Mouse (Mus musculus): ENCODE measurements around the gene Kcnv2. TPM values are rescaled to one million over a fixed set of nuclear protein-coding genes. Genes with fewer than 3 reads are reported as not detected.

The Kcnv2 gene
- polyA plus RNA-seq, 1 experiment from 2014 or later, result 0.05 TPM

GRCm38 (mm10) chr19:27316313-27317258 lies 5.8 kb upstream of the Kcnv2 start:
- no peaks in the 10 kb centered on the region for H3K36me3 ChIP-seq (ENCODE audit: control insufficient read depth, insufficient read depth, low read length)
- no peak for ATAC-seq (ENCODE audit: low FRiP score)
- 87% methylated on average over 10 of the region's 10 CpGs for WGBS
- no peak overlapping the region for H3K27ac ChIP-seq (ENCODE audit: low read depth, low read length)
- H3K9me3 ChIP-seq (ENCODE audit: control insufficient read depth, low read length), result no peaks in the 10 kb centered on the region
- H3K9ac ChIP-seq (ENCODE audit: low read depth, low read length), result no peak overlapping the region
- H3K4me1 ChIP-seq (replicated peaks; ENCODE audit: control insufficient read depth, insufficient read depth, low read length), result no peaks in the 10 kb centered on the region
- H3K4me3 ChIP-seq (ENCODE audit: low read depth, low read length), result no peak overlapping the region
- H3K4me2 ChIP-seq (replicated peaks; ENCODE audit: low read depth, low read length), result no peak overlapping the region
- DNase-seq (ENCODE audit: low spot score), result no peak
- H3K27me3 ChIP-seq (ENCODE audit: control insufficient read depth, insufficient read depth, low read length), result no peaks in the 10 kb centered on the region

GRCm38 (mm10) chr19:27317337-27317736 lies 5.1 kb upstream of the Kcnv2 start:
- ATAC-seq (ENCODE audit: low FRiP score) (no peak), DNase-seq (ENCODE audit: low spot score) (peak; percentile 22)
- H3K4me1 ChIP-seq (replicated peaks; ENCODE audit: control insufficient read depth, insufficient read depth, low read length), result no peaks in the 10 kb centered on the region
- no peak overlapping the region for H3K27ac ChIP-seq (ENCODE audit: low read depth, low read length)
- no peak overlapping the region for H3K4me2 ChIP-seq (replicated peaks; ENCODE audit: low read depth, low read length)
- H3K9ac ChIP-seq (ENCODE audit: low read depth, low read length), result no peak overlapping the region
- H3K9me3 ChIP-seq (ENCODE audit: control insufficient read depth, low read length), result no peaks in the 10 kb centered on the region
- H3K4me3 ChIP-seq (ENCODE audit: low read depth, low read length), result no peak overlapping the region
- H3K36me3 ChIP-seq (ENCODE audit: control insufficient read depth, insufficient read depth, low read length), result no peaks in the 10 kb centered on the region
- 57% methylated on average over 5 of the region's 5 CpGs for WGBS
- H3K27me3 ChIP-seq (ENCODE audit: control insufficient read depth, insufficient read depth, low read length), result no peaks in the 10 kb centered on the region

DNA sequence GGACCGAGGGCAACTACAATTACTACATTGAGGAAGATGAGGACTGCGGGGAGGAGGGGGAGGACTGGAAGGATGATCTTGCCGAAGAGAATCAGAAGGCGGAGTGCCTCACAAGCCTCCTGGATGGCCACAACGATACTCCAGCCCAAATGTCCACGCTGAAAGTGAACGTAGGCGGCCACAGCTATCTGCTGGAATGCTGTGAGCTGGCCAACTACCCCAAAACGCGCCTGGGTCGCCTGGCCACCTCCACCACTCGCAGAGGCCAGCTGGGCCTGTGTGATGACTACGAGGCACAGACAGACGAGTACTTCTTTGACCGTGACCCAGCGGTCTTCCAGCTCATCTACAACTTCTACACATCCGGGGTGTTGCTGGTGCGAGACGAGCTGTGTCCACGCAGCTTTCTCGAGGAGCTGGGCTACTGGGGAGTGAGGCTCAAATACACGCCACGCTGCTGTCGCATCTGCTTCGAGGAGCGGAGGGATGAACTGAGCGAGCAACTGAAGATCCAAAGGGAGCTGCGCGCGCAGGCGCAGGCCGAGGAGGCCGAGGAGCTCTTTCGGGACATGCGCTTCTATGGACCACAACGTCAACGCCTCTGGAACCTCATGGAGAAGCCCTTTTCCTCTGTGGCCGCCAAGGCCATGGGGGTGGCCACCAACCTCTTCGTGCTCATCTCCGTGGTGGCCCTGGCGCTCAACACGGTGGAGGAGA lies 681 bp downstream of the Kcnv2 start:
- Histone ChIP-seq H3K27ac (ENCODE audit: low read depth, low read length) (no peak overlapping the region), H3K9me3 (ENCODE audit: control insufficient read depth, low read length) (no peaks in the 10 kb centered on the region), H3K36me3 (ENCODE audit: control insufficient read depth, insufficient read depth, low read length) (no peaks in the 10 kb centered on the region), H3K4me1 (replicated peaks; ENCODE audit: control insufficient read depth, insufficient read depth, low read length) (no peaks in the 10 kb centered on the region), H3K27me3 (ENCODE audit: control insufficient read depth, insufficient read depth, low read length) (no peaks in the 10 kb centered on the region), H3K9ac (ENCODE audit: low read depth, low read length) (no peak overlapping the region), H3K4me3 (ENCODE audit: low read depth, low read length) (no peak overlapping the region), H3K4me2 (replicated peaks; ENCODE audit: low read depth, low read length) (no peak overlapping the region)
- ATAC-seq (ENCODE audit: low FRiP score) (no peak), DNase-seq (ENCODE audit: low spot score) (no peak)
- WGBS, result 97% methylated on average over 42 of the region's 42 CpGs

GRCm38 (mm10) chr19:27325558-27325957 lies 3.2 kb downstream of the Kcnv2 start:
- Histone ChIP-seq H3K9me3 (ENCODE audit: control insufficient read depth, low read length) (no peaks in the 10 kb centered on the region), H3K4me2 (replicated peaks; ENCODE audit: low read depth, low read length) (no peak overlapping the region), H3K27ac (ENCODE audit: low read depth, low read length) (no peak overlapping the region), H3K27me3 (ENCODE audit: control insufficient read depth, insufficient read depth, low read length) (no peaks in the 10 kb centered on the region), H3K4me3 (ENCODE audit: low read depth, low read length) (no peak overlapping the region), H3K4me1 (replicated peaks; ENCODE audit: control insufficient read depth, insufficient read depth, low read length) (no peaks in the 10 kb centered on the region), H3K9ac (ENCODE audit: low read depth, low read length) (no peak overlapping the region), H3K36me3 (ENCODE audit: control insufficient read depth, insufficient read depth, low read length) (no peaks in the 10 kb centered on the region)
- no peak for ATAC-seq (ENCODE audit: low FRiP score)
- no peak for DNase-seq (ENCODE audit: low spot score)
- WGBS, result 69% methylated on average over 6 of the region's 6 CpGs

DNA sequence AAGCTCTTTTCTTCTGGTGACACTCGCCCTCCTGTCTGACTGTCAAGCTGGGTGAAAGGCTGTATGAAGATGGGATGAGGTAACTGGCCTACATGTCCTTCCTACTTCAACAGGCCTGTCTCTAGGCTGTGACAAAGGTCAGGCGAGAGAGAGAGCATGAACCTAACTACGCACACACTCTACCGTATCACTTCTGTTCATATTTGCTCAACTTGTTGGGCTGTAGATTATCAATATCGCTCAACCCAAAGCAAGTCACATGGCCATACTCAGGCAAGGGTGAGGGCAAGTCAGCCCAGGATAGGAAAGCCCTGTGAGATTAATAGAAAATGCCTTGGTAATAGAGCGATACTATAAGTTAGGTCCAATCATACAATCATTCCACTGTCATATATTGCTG lies 5.2 kb downstream of the Kcnv2 start:
- H3K27me3 ChIP-seq (ENCODE audit: control insufficient read depth, insufficient read depth, low read length), result no peaks in the 10 kb centered on the region
- no peaks in the 10 kb centered on the region for H3K36me3 ChIP-seq (ENCODE audit: control insufficient read depth, insufficient read depth, low read length)

GRCm38 (mm10) chr19:27328166-27328565 lies 5.8 kb downstream of the Kcnv2 start:
- Histone ChIP-seq H3K4me2 (replicated peaks; ENCODE audit: low read depth, low read length) (no peak overlapping the region), H3K4me3 (ENCODE audit: low read depth, low read length) (no peak overlapping the region), H3K36me3 (ENCODE audit: control insufficient read depth, insufficient read depth, low read length) (no peaks in the 10 kb centered on the region), H3K9ac (ENCODE audit: low read depth, low read length) (no peak overlapping the region), H3K27me3 (ENCODE audit: control insufficient read depth, insufficient read depth, low read length) (no peaks in the 10 kb centered on the region), H3K9me3 (ENCODE audit: control insufficient read depth, low read length) (no peaks in the 10 kb centered on the region), H3K27ac (ENCODE audit: low read depth, low read length) (no peak overlapping the region), H3K4me1 (replicated peaks; ENCODE audit: control insufficient read depth, insufficient read depth, low read length) (no peaks in the 10 kb centered on the region)
- 80% methylated on average over 3 of the region's 3 CpGs for WGBS
- ATAC-seq (ENCODE audit: low FRiP score) (no peak), DNase-seq (ENCODE audit: low spot score) (no peak)

More for the DNA sequence above, 5.2 kb downstream of the Kcnv2 start:
- H3K27ac ChIP-seq (ENCODE audit: low read depth, low read length), result no peak overlapping the region
- H3K9me3 ChIP-seq (ENCODE audit: control insufficient read depth, low read length), result no peaks in the 10 kb centered on the region
- no peak for ATAC-seq (ENCODE audit: low FRiP score)
- H3K9ac ChIP-seq (ENCODE audit: low read depth, low read length), result no peak overlapping the region
- no peaks in the 10 kb centered on the region for H3K4me1 ChIP-seq (replicated peaks; ENCODE audit: control insufficient read depth, insufficient read depth, low read length)
- H3K4me2 ChIP-seq (replicated peaks; ENCODE audit: low read depth, low read length), result no peak overlapping the region
- DNase-seq (ENCODE audit: low spot score), result no peak
- WGBS, result 93% methylated on average over 6 of the region's 6 CpGs
- no peak overlapping the region for H3K4me3 ChIP-seq (ENCODE audit: low read depth, low read length)

- no peak overlapping the region for H3K4me3 ChIP-seq (ENCODE audit: low read depth, low read length)
- DNase-seq (ENCODE audit: low spot score) (no peak), ATAC-seq (ENCODE audit: low FRiP score) (no peak)
- no peak overlapping the region for H3K4me2 ChIP-seq (replicated peaks; ENCODE audit: low read depth, low read length)
- no peaks in the 10 kb centered on the region for H3K4me1 ChIP-seq (replicated peaks; ENCODE audit: control insufficient read depth, insufficient read depth, low read length)
- H3K36me3 ChIP-seq (ENCODE audit: control insufficient read depth, insufficient read depth, low read length), result no peaks in the 10 kb centered on the region
- no peak overlapping the region for H3K9ac ChIP-seq (ENCODE audit: low read depth, low read length)
- no peak overlapping the region for H3K27ac ChIP-seq (ENCODE audit: low read depth, low read length)
- no peaks in the 10 kb centered on the region for H3K9me3 ChIP-seq (ENCODE audit: control insufficient read depth, low read length)
- 95% methylated on average over 4 of the region's 4 CpGs for WGBS
- no peaks in the 10 kb centered on the region for H3K27me3 ChIP-seq (ENCODE audit: control insufficient read depth, insufficient read depth, low read length)
Measured at GRCm38 (mm10) chr19:27328644-27329043, 6.3 kb downstream of the Kcnv2 start.

DNA sequence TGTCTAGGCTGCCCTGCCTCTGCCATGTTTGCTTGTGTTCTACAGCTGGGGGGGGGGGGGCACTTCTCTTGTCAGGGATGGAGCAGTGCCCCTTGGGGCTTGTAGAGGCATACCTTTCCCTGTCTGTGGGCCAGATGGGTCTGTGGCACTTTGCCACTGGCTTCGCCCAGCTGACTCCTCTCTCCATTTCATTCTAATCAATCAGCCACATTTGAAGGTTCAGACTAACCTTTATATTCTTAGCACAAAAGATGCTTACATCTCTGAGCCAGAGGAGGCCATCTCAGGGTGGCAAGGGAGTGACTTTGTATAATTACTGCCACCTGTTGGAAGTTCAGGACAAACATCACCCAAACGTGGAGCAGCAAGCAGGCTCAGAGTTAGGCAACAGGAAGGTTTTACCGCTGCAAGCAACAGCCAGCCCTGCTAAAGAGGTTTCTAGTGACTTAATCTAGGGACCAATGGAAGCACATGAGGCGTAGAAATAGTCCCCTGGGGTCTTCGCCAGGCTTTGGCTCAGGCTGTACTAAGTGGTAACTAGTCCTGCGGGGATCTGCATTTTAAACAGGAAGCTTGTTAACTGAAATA lies 9.9 kb downstream of the Kcnv2 start:
- no peaks in the 10 kb centered on the region for H3K27me3 ChIP-seq (ENCODE audit: control insufficient read depth, insufficient read depth, low read length)
- no peak overlapping the region for H3K27ac ChIP-seq (ENCODE audit: low read depth, low read length)
- DNase-seq (ENCODE audit: low spot score), result peak; percentile 7
- 58% methylated on average over 6 of the region's 6 CpGs for WGBS
- H3K9me3 ChIP-seq (ENCODE audit: control insufficient read depth, low read length), result no peaks in the 10 kb centered on the region
- no peaks in the 10 kb centered on the region for H3K36me3 ChIP-seq (ENCODE audit: control insufficient read depth, insufficient read depth, low read length)
- no peak overlapping the region for H3K4me2 ChIP-seq (replicated peaks; ENCODE audit: low read depth, low read length)
- H3K4me3 ChIP-seq (ENCODE audit: low read depth, low read length), result no peak overlapping the region
- H3K4me1 ChIP-seq (replicated peaks; ENCODE audit: control insufficient read depth, insufficient read depth, low read length), result no peaks in the 10 kb centered on the region
- no peak for ATAC-seq (ENCODE audit: low FRiP score)
- H3K9ac ChIP-seq (ENCODE audit: low read depth, low read length), result no peak overlapping the region

All from hindbrain, embryonic 11.5 days (tissue).